Mouse (Mus musculus): ENCODE measurements around the gene Myo1c. TPM values are rescaled to one million over a fixed set of nuclear protein-coding genes. Genes with fewer than 3 reads are reported as not detected.

Gene Myo1c
- 71.2 and 78.8 TPM in 2 replicates for polyA plus RNA-seq (2015; fragmentation: Nextera tagmentation; extraction: Ambion mirVana)

- no peaks in the 10 kb centered on the region for H3K36me3 ChIP-seq
- peak within 1 kb of the TSS; percentile 81 for H3K9ac ChIP-seq
- peaks cover 52% of the 10 kb centered on the region for H3K4me1 ChIP-seq
- WGBS: 69% methylated on average over 7 of the region's 7 CpGs
- H3K27ac ChIP-seq: peak within 1 kb of the TSS; percentile 98
- ATAC-seq (ENCODE audit: borderline replicate concordance, extremely low read depth, low FRiP score, low TSS enrichment): no peak
- peak within 1 kb of the TSS; percentile 77 for H3K4me3 ChIP-seq
- H3K9me3 ChIP-seq: no peaks in the 10 kb centered on the region
- H3K4me2 ChIP-seq: peak within 1 kb of the TSS; percentile 90
- no peaks in the 10 kb centered on the region for H3K27me3 ChIP-seq
These were observed at the start of gene Myo1c for GRCm38 (mm10) chr11:75650311-75650710. Gene Myo1c (plus strand): TSS chr11:75650504.

GRCm38 (mm10) chr11:75604826-75605225, 45.5 kb upstream of the Myo1c start:
- Histone ChIP-seq H3K4me1 (no peaks in the 10 kb centered on the region), H3K9ac (no peak overlapping the region), H3K27me3 (no peaks in the 10 kb centered on the region), H3K27ac (no peak overlapping the region), H3K36me3 (peaks cover 70% of the 10 kb centered on the region), H3K4me3 (no peak overlapping the region), H3K9me3 (no peaks in the 10 kb centered on the region), H3K4me2 (no peak overlapping the region)
- WGBS: 79% methylated on average over 5 of the region's 5 CpGs
- ATAC-seq (ENCODE audit: borderline replicate concordance, extremely low read depth, low FRiP score, low TSS enrichment): no peak

- Histone ChIP-seq H3K27ac (no peak overlapping the region), H3K4me2 (no peak overlapping the region), H3K27me3 (no peaks in the 10 kb centered on the region), H3K36me3 (peaks cover 70% of the 10 kb centered on the region), H3K4me1 (no peaks in the 10 kb centered on the region), H3K4me3 (no peak overlapping the region), H3K9me3 (no peaks in the 10 kb centered on the region), H3K9ac (no peak overlapping the region)
- ATAC-seq (ENCODE audit: borderline replicate concordance, extremely low read depth, low FRiP score, low TSS enrichment): no peak
- WGBS: 32% methylated on average over 1 of the region's 1 CpGs
These were observed 45.0 kb upstream of the Myo1c start for GRCm38 (mm10) chr11:75605318-75605717.

GRCm38 (mm10) chr11:75608776-75609175, 41.5 kb upstream of the Myo1c start:
- 87% methylated on average over 5 of the region's 5 CpGs for WGBS
- Histone ChIP-seq H3K4me3 (no peak overlapping the region), H3K9ac (no peak overlapping the region), H3K27me3 (no peaks in the 10 kb centered on the region), H3K4me1 (no peaks in the 10 kb centered on the region), H3K36me3 (peaks cover 62% of the 10 kb centered on the region), H3K9me3 (no peaks in the 10 kb centered on the region), H3K27ac (no peak overlapping the region), H3K4me2 (no peak overlapping the region)
- ATAC-seq (ENCODE audit: borderline replicate concordance, extremely low read depth, low FRiP score, low TSS enrichment): no peak

GRCm38 (mm10) chr11:75610021-75610420, 40.3 kb upstream of the Myo1c start:
- Histone ChIP-seq H3K4me3 (no peak overlapping the region), H3K4me1 (no peaks in the 10 kb centered on the region), H3K27ac (no peak overlapping the region), H3K9me3 (no peaks in the 10 kb centered on the region), H3K9ac (no peak overlapping the region), H3K4me2 (no peak overlapping the region), H3K27me3 (no peaks in the 10 kb centered on the region), H3K36me3 (peaks cover 61% of the 10 kb centered on the region)
- no peak for ATAC-seq (ENCODE audit: borderline replicate concordance, extremely low read depth, low FRiP score, low TSS enrichment)
- WGBS: 86% methylated on average over 2 of the region's 2 CpGs

GRCm38 (mm10) chr11:75614769-75615168, 35.5 kb upstream of the Myo1c start:
- Histone ChIP-seq H3K4me2 (no peak overlapping the region), H3K27me3 (no peaks in the 10 kb centered on the region), H3K4me3 (no peak overlapping the region), H3K9me3 (no peaks in the 10 kb centered on the region), H3K36me3 (peaks cover 67% of the 10 kb centered on the region), H3K27ac (no peak overlapping the region), H3K9ac (no peak overlapping the region), H3K4me1 (no peaks in the 10 kb centered on the region)
- 100% methylated on average over 1 of the region's 1 CpGs for WGBS
- no peak for ATAC-seq (ENCODE audit: borderline replicate concordance, extremely low read depth, low FRiP score, low TSS enrichment)

GRCm38 (mm10) chr11:75615556-75615955, 34.7 kb upstream of the Myo1c start:
- no peak overlapping the region for H3K27ac ChIP-seq
- no peak overlapping the region for H3K9ac ChIP-seq
- no peak overlapping the region for H3K4me2 ChIP-seq
- peaks cover 67% of the 10 kb centered on the region for H3K36me3 ChIP-seq
- 70% methylated on average over 2 of the region's 2 CpGs for WGBS
- H3K4me3 ChIP-seq: no peak overlapping the region
- H3K9me3 ChIP-seq: no peaks in the 10 kb centered on the region
- H3K4me1 ChIP-seq: no peaks in the 10 kb centered on the region
- H3K27me3 ChIP-seq: no peaks in the 10 kb centered on the region
- no peak for ATAC-seq (ENCODE audit: borderline replicate concordance, extremely low read depth, low FRiP score, low TSS enrichment)

- Histone ChIP-seq H3K4me2 (no peak overlapping the region), H3K36me3 (peaks cover 67% of the 10 kb centered on the region), H3K9me3 (no peaks in the 10 kb centered on the region), H3K27ac (0 out of 2 replicates have a peak overlapping the region, but pooled peaks have one; percentile 72), H3K27me3 (no peaks in the 10 kb centered on the region), H3K4me1 (peaks cover 14% of the 10 kb centered on the region; the same call in 1 of the 2 replicates), H3K9ac (no peak overlapping the region), H3K4me3 (no peak overlapping the region)
- no peak for ATAC-seq (ENCODE audit: borderline replicate concordance, extremely low read depth, low FRiP score, low TSS enrichment)
- WGBS: 77% methylated on average over 5 of the region's 5 CpGs
These were observed 31.2 kb upstream of the Myo1c start for GRCm38 (mm10) chr11:75619133-75619532.

- peaks cover 19% of the 10 kb centered on the region; the same call in 1 of the 2 replicates for H3K4me1 ChIP-seq
- H3K9ac ChIP-seq: no peak overlapping the region
- WGBS: 55% methylated on average over 12 of the region's 12 CpGs
- H3K27me3 ChIP-seq: no peaks in the 10 kb centered on the region
- no peak overlapping the region for H3K4me3 ChIP-seq
- H3K36me3 ChIP-seq: peaks cover 60% of the 10 kb centered on the region
- H3K9me3 ChIP-seq: no peaks in the 10 kb centered on the region
- peak overlapping the region; percentile 72 for H3K27ac ChIP-seq
- ATAC-seq (ENCODE audit: borderline replicate concordance, extremely low read depth, low FRiP score, low TSS enrichment): peak; percentile 44; the same call in 1 of the 2 replicates
- no peak overlapping the region for H3K4me2 ChIP-seq
These were observed 30.0 kb upstream of the Myo1c start for GRCm38 (mm10) chr11:75620136-75620780.

- H3K9me3 ChIP-seq: no peaks in the 10 kb centered on the region
- no peak for ATAC-seq (ENCODE audit: borderline replicate concordance, extremely low read depth, low FRiP score, low TSS enrichment)
- no peaks in the 10 kb centered on the region for H3K27me3 ChIP-seq
- H3K36me3 ChIP-seq: peaks cover 64% of the 10 kb centered on the region
- H3K9ac ChIP-seq: no peak overlapping the region
- no peak overlapping the region for H3K4me3 ChIP-seq
- H3K27ac ChIP-seq: peak overlapping the region; percentile 72
- H3K4me2 ChIP-seq: no peak overlapping the region
- 74% methylated on average over 2 of the region's 2 CpGs for WGBS
- peaks cover 19% of the 10 kb centered on the region; the same call in 1 of the 2 replicates for H3K4me1 ChIP-seq
These were observed 28.9 kb upstream of the Myo1c start for GRCm38 (mm10) chr11:75621426-75621825.

GRCm38 (mm10) chr11:75622588-75623329, 27.5 kb upstream of the Myo1c start:
- no peak for ATAC-seq (ENCODE audit: borderline replicate concordance, extremely low read depth, low FRiP score, low TSS enrichment)
- no peak overlapping the region for H3K4me2 ChIP-seq
- H3K4me1 ChIP-seq: peaks cover 19% of the 10 kb centered on the region; the same call in 1 of the 2 replicates
- peaks cover 67% of the 10 kb centered on the region for H3K36me3 ChIP-seq
- H3K9me3 ChIP-seq: no peaks in the 10 kb centered on the region
- WGBS: 77% methylated on average over 2 of the region's 2 CpGs
- no peaks in the 10 kb centered on the region for H3K27me3 ChIP-seq
- no peak overlapping the region for H3K4me3 ChIP-seq
- H3K27ac ChIP-seq: peak overlapping the region; percentile 72; the same call in 1 of the 2 replicates
- H3K9ac ChIP-seq: no peak overlapping the region

- Histone ChIP-seq H3K9me3 (no peaks in the 10 kb centered on the region), H3K4me1 (peaks cover 19% of the 10 kb centered on the region; the same call in 1 of the 2 replicates), H3K4me2 (no peak overlapping the region), H3K27me3 (no peaks in the 10 kb centered on the region), H3K4me3 (no peak overlapping the region), H3K36me3 (peaks cover 65% of the 10 kb centered on the region), H3K9ac (no peak overlapping the region), H3K27ac (peak overlapping the region; percentile 72)
- ATAC-seq (ENCODE audit: borderline replicate concordance, extremely low read depth, low FRiP score, low TSS enrichment): no peak
- WGBS: 36% methylated on average over 2 of the region's 2 CpGs
These were observed 26.2 kb upstream of the Myo1c start for GRCm38 (mm10) chr11:75624102-75624554.
